Mouse (Mus musculus): ENCODE data around the gene Gm42791.

Gm42791 gene

DNA sequence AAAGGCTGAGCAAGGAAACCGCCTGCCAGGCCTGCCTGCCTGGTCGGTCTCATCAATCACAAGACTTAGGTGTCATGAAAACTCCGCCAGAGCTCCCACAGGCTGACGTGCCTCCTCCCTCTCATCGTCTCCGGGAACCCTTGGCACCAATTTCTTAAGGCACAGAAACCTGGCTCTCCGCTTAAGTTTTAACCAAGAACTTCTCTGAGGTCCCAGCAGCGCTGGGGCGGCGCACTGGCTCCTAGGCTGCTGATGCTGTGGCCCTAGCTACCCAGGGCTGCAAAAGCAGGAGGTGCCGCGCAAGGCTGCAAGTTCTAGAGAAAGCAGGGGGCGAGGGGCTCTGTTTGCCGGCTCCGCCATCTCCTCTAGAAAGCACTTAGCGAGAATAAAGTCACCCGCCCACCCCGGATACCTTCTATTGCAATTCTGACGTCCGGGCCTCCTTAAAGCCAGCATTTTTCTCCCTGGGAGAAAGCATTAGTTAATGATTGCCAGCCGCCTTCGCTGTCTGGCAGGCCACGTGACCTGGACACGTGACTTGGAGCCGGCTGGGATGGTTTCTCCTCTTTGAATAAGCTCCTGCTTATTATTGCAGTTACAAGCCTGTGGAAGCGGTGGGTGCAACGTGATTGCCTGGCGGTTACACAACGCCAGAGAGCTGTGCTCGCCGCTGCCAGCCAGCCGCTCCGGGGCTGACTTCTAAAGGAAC is at the start of gene Gm42791:
Gene Gm42791 (minus strand): TSS at position 442 of the 709 bp plus-strand sequence.
- peak; percentile 40 to 50 for DNase-seq (ENCODE audit: low read depth in 1 of 2, low spot score in 2 of 2)

DNA sequence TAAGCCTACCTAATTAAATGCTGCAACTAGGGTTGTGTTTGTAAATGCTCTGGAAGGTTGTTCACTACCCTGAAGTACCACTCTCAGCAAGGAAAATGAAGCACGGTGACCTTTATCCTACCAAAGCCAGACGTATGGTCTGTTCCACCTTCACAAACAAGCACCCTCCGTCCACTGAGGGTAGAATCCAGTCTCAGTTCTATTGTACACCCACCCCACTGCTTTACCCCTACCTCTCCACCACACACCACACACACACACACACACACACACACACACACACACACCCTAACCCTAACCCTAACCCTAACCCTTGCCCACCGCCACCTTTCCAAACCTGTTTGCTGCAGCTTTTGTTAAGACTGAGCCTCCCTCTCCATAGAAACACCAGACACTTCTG is 49.1 kb upstream of the Gm42791 start:
- no peak for DNase-seq (ENCODE audit: low read depth in 1 of 2, low spot score in 2 of 2)

DNA sequence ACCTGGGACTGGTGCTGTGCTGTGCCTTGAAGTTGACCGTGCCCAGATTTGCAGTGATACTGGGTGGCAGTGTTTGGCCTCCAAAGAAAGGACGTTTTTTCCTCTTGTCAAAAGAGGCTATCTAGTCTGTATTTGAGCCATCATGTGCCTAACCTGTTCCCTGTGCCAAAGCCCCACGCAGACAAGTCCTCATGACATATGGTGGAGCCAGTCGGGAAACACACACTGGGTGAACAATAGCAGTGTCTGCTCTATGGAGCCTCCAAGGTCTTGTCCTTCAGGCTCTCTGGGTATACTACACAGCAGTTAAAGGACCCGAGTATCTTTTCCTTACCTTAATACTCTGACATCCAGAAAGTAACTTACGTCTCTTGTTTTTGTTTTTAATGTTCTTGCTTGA is 48.3 kb upstream of the Gm42791 start:
- no peak for DNase-seq (ENCODE audit: low read depth in 1 of 2, low spot score in 2 of 2)

DNA sequence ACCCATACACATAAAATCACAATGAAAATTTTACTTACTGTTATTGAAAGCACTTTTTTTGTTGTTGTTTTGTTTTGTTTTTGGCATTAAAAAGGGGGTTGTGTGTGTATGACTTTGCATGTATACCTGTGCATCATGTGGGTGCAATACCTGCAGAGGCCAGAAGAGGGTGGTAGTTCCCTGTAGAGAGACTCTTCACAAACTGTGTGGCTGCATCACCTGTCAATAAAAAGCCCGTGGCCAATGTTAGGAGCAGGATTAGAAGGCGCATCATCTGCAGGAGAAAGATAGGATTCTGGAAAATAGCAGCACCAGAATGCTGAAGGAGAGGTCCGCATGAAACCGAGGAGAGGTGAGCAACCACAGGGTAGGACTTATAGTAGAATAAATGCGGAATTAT is 44.9 kb upstream of the Gm42791 start:
- DNase-seq (ENCODE audit: low read depth in 1 of 2, low spot score in 2 of 2): peak in 1 of 2 experiments; percentile 29

DNA sequence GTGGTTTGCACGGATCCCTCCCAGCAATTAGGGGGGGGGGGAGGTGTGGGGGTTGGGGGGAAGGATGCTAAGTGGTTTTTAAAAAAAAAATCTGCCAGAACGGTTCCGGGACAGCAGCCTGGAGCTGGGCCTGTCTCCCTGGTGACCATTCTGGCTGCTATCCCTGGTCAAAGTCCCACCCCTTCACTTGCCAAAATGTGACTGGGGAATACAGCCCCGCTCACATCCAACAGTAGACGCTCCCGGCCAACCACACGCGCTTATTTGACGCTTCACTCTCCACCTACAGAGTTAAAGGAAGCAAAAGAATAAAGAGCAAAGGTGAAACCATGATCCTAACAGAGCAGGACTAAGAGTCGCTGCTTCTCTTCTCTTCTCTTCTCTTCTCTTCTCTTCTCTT is 42.8 kb upstream of the Gm42791 start:
- no peak for DNase-seq (ENCODE audit: low read depth in 1 of 2, low spot score in 2 of 2)

DNA sequence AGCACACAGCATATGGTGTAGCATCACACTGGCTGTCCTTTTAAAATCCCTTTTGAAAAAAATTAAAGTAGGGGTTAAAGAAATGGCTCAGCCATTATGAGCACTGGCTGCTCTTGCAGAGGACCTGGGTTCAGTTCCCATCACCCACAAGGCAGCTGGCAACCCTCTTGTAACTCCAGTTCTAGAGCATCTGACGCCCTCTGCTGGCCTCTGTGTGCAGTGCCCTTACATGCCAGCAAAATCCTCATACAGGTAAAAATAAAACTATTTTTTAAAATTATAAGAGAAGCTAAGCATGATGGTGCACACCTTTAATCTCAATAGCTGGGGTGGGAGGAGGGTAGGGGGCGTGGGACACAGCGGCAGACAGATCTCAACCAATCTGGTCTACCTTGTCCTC is 42.0 kb upstream of the Gm42791 start:
- no peak for DNase-seq (ENCODE audit: low read depth in 1 of 2, low spot score in 2 of 2)

DNA sequence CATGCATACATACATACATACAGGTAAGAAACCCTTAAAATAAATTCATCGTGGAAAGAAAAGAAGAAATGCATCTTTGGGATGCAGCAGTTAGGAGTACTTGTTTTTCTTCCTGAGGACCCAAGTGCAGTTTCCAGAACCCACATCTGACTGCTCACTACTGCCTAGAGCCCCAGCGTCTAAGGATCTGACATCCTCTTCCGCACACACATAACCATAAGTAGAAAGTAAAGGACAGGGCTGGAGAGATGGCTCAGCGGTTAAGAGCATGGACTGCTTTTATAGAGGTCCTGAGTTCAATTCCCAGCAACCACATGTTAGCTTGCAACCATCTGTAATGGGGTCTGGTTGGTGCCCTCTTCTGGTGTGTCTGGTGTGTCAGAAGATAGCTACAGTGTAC is 37.5 kb upstream of the Gm42791 start:
- DNase-seq (ENCODE audit: low read depth in 1 of 2, low spot score in 2 of 2): no peak

DNA sequence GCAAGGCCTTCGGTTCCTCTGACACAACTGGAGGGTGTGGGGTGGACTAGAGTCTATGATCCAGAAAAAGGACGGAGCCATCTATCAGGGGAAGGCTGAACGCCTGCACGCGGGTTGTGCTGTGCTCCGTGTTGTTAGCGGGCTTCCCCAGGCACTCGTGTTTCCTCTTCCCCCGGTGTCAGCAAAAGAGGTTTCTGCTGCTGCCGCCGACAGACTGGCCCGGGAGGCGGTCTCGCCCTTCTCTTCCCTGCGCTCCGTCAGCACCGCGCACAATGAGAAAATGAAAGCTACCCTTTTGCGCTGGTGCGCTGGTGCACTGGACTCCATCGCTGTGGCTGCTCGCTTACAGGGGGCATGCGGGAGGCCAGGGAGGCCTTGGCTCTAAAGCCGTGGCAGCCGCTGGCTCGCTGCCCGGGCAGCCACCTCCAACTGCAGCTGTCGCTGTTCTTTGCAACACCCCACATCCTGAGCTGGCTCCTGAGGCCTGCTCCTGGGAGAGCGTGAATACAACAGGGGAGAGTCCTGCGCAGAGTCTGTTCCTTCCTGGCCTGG is 36.3 kb upstream of the Gm42791 start:
- peak in 1 of 2 experiments; percentile 39 for DNase-seq (ENCODE audit: low read depth in 1 of 2, low spot score in 2 of 2)

DNA sequence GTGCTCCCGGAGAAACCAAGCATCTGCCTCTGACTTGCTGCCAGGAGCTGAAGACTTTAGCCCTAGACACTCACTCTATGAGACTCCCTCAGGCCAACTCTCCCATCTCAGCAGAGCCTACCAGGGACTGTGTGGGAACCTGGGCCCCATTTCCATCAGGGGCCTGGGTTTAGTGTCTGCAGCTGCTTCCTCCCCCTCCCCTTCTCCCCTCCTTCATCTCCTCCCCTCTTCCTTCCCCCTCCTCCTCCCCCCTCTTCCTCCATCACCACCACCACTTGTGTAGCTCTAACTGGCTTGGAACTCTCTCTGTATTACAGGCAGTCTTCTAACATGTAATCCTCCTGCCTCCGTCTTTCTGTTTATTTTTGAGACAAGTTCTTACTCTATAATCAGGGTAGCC is 35.2 kb upstream of the Gm42791 start:
- DNase-seq (ENCODE audit: low read depth in 1 of 2, low spot score in 2 of 2): no peak

DNA sequence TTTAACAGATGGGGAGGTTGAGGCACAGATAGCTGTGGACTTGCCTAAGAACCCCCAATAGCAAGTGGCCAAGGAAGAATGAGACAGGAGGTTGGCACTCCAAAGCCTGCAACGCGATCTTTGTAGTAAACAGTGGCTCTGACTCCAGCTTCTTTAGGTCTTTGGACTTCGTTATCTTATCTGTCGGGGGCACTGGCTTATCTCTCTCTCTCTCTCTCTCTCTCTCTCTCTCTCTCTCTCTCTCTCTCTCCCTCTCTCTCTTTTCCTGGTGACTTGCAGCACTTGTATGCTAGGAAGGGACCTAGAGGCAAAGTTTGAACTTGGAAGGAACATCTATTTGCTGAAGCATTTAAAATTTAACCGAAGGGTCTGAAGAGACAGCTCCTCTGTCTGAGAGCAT is 33.4 kb upstream of the Gm42791 start:
- no peak for DNase-seq (ENCODE audit: low read depth in 1 of 2, low spot score in 2 of 2)

DNA sequence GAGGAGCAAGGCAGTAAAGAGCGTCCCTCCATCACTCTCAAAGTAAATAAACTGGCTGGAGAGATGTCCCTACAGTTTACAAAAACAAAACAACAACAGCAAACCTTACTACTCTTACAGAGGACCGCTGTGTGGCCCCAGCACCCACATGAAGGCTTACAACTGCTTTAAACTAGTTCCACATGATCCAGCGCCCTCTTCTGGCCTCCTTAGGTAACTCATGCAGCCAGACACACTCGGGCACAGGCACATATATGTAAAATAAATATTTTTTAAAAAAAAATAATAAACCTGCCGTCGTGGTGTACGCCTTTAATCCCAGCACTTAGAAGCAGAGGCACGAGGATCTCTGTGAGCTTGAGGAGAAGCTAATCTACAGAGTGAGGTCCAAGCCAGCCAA is 32.4 kb upstream of the Gm42791 start:
- no peak for DNase-seq (ENCODE audit: low read depth in 1 of 2, low spot score in 2 of 2)

DNA sequence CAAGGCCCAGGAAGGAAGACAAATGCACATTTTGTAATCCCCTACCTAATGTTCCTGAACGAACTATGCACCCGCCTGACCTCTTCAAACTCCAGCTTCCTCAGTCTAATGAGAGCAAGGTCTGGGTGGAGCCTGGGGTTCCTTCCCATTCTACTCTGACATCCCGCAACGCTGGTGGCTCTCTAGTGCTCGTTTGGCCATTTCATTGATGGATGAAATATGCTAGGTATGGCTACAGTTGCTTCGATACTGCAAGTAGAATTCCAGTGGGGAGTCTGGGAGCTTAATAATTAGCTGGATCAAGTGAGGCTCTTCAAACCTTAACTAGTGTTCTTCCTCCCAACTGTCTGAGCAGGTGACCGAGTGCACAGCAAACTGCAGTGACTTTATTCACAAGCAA is 26.2 kb upstream of the Gm42791 start:
- DNase-seq (ENCODE audit: low read depth in 1 of 2, low spot score in 2 of 2): no peak

DNA sequence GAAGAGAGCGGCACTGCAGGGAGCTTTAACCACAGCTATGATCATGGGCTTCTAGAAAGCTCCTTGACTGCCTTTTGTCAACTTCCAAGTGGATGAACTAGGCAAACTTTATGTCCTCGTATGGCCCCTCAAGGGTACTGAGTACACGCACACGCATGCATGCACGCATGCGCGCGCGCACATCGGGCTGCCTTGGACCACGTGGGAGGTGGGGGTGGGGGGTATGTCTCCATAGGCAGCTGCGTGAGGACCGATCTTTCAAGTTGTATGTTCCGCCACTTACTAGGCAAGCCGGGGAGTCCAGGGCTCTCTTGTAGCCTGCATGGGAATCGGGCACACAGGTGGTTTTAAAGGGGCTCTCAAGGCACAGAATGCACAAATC is 25.7 kb upstream of the Gm42791 start:
- no peak for DNase-seq (ENCODE audit: low read depth in 1 of 2, low spot score in 2 of 2)

DNA sequence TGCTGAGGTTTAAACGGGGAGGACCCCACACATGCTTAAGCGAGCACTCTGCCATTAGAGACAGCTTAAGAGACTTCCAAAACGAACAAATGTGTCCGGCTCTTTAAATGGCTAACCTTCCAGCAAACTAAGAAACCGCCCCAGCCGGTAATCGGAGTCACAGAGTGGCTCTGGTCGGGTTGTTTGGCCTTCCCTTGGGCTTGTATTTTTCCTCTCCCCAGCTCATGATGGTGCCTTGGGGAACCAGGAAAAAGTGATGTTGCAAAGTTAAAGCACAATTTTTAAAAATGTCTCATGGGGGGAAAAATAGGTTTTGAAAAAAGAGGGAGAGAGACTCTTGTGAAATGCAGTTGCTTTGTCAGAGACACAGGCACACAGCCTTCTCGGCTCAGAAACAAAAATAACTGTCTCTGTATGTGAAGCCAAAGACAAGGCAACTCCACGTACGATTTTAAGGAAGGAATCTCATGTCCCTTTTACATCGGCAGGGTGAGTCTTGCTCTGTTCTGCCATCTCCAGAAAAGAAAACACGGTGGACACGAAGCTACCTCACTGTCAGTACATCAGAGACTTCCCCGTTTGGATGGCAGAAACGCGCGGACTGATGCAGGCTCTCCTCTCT is 25.2 kb upstream of the Gm42791 start:
- DNase-seq (ENCODE audit: low read depth in 1 of 2, low spot score in 2 of 2): no peak

DNA sequence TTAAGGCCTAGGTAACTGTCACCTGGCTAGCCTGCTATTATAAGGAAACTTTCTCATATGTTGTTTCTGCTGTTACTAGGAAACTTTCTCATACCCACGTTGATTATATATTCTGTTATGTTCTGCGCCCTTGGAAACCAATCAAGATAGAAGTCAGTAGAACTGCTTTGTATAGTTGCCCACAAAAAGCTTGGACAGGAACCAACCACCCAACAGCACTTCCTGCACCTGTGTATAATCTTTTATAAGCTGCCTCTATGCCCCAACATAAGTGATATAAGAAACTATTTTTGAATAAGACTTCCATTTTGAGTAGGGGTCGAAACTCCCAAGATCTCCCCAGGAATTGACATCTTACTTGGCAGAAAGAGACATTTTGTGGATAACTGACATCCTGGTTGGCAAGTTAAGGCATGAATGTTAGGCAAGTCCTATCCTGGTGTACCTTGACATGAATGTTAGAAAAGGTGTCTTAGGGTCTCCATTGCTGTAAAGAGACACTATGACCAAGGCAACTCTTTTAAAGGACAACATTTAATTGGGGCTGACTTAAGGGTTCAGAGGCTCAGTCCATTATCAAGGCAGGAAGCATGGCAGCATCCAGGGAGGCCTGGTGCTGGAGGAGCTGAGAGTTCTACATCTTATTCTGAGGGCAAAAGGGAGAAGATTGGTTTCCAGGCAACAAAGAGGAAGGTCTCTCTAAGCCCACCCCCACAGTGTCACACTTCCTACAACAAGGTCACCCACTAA is 22.9 kb upstream of the Gm42791 start:
- DNase-seq (ENCODE audit: low read depth in 1 of 2, low spot score in 2 of 2): no peak

DNA sequence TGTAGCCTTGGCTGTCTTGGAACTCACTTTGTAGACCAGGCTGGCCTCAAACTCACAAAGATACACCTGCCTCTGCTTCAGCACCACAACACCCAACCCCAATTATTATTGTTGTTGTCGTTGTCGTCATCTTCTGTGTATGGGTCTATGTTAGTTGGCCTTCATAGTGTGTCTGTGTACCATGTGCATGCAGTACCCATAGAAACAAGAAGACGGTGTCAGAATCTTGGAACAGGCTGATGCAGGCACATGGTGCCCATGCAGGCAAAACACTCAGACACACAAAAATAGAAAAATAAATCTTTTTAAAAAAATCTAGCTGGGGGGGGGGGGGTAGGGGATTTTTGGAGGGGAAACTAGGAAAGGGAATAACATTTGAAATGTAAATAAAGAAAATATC is 22.2 kb upstream of the Gm42791 start:
- no peak for DNase-seq (ENCODE audit: low read depth in 1 of 2, low spot score in 2 of 2)

DNA sequence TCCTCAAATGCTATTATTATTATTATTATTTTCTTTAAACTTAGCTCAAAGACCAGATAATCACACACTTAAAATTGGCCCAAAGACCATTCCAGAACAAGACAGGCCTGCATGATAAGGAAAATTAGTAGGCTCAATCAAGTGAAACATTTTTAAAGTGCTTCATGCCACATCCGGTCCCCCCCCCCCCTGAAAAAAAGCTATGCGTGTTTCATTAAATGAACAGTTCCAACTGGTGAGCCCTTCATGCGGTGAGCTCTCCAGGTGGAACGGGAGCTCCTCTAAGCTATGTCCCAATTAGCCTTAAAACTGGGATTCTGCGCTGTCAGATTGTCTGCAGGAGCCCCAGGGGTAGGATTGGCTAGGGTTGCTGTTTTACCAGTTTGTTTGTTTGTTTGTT is 21.3 kb upstream of the Gm42791 start:
- no peak for DNase-seq (ENCODE audit: low read depth in 1 of 2, low spot score in 2 of 2)

DNA sequence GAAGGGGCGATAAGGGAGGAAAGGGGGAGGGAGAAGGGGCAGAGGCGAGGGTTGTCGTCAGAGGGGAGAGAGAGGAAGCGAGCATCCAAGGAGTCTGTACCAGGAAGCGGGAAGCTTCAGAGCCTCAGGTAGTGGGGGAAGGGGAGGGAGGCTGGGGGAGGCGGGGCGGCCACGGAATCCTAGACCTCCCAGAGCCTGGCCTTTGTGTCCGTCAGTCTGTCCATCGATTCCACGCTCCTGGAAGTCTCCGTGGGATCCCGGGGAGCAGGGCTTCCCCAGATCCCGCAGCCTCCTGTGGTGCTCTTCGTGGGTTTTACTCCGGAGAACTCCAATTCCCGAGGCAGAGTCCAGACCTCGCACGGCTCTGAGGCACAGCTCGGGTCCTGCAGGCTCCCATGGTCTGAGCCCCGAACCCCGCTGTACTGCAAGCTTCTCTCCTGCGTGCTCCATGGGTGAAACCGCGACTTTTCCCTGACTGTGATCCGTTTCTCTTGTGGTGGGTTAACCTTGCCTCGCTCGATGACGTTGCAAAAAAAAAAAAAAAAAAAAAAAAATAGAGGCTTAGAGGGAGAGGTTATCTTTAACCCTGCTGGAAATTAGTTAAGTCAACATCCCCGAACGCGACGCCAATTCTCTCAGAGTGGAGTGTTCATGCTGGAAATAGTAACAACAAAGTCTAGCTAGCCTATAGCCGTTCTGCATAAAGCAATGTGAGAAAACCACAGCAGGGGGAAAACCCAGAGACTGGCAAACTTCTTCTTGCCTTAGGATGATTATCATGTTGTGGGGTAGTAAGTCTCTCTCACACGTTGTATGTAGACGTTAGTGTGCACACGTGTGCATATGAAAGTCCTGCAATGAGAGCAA is 20.6 kb upstream of the Gm42791 start:
- no peak for DNase-seq (ENCODE audit: low read depth in 1 of 2, low spot score in 2 of 2)

DNA sequence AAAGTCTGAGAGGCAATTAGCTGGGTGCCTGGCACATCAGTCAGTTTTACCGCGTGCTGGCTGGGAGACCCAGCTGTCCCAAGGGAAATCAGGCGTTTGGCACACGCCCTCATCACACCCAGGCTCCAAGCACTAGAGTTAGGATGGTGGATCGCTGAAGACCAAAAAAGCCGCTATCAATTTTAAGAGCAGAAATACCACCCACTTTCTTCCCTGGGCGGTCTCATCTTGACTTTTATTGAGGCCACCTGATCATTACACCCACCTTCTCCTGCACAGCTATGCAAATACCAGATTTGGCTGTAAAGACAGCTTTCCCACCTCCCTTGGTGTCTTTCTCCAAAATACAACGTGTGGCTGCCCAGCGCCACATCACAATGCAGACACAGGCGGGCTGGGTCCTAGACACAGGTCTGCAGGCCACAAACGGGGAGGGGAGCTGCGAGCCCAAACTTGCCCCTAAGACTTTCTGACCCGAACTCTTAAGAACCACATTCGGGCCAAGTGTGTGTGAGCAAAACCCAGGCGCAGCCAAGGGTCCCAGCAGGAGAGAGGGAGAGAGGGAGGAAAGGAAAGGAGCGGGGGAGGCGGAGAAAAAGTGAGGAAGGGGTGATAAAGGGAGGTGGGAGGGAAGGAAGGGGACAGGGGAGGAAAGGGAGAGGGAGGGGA is 19.8 kb upstream of the Gm42791 start:
- DNase-seq (ENCODE audit: low read depth in 1 of 2, low spot score in 2 of 2): no peak

DNA sequence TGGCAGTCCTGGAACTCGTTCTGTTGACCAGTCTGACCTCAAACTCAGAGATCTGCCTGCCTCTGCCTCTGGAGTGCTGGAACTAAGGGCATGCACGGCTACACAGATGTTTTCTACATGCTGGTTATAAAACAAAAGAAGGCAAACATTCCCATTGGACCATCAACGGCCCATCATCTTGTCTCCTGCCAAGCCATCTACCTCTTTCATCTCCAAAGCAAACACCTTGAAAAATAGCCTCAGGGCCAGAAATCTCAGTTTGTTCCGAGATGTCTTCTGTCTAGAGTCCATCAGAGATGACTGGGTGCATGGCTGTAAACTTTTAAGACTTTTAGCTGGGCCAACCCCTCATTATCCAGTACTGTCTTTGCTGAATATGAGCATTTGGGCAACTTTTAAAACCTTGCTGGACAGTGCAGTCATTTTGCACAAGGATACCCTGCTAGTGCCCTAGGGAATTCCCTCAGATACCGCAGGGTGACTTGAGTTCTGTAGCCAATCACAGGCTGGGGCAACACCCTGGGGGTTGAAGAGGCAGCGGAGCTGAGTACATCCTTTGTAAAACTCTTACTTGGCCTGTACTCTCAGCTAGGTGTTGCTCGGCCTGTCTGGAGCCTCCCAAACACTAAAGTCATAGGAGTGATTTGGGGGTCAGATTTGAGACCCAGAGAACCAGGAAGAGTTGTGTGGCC is 19.0 kb upstream of the Gm42791 start:
- no peak for DNase-seq (ENCODE audit: low read depth in 1 of 2, low spot score in 2 of 2)
